Mouse (Mus musculus) G1E (cell line): Measurements from ENCODE around the gene Arid5b.

Experiments
- CTCF ChIP-seq: IDR thresholded peaks from 2 replicates; pipeline ENCODE4 v1.5.1; 2012; ENCODE audit warnings: low read depth, low read length, inconsistent platforms, mixed read lengths
- POLR2AphosphoS5 ChIP-seq: IDR thresholded peaks from 2 replicates; pipeline ENCODE4 v1.6.1; 2012; ENCODE audit warnings: low read depth, low read length, inconsistent platforms; ENCODE audit not compliant: insufficient replicate concordance

DNA sequence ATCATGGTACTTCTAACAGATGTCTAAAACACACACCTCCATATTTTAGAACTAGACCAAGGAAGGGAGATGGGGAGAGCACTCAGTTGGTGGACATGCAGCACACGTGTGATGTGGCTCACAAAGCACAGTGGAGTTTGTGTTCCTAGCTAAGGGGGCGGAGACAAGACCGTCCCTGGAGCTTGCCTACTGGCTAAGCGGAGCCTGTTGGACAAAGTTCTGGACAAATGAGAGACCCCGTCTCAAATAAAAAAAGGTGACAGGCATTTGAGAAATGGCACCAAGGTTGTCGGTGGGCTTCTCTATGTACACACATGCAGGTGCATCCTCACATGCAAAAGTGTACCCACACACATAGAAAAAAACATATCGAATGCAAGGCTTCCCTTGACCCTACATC is 95.4 kb downstream of the Arid5b start:
- TF ChIP-seq POLR2AphosphoS5 (no peak), CTCF (no peak)
